Mouse (Mus musculus): ENCODE measurements around the gene Hsd3b7.

The Hsd3b7 gene

DNA sequence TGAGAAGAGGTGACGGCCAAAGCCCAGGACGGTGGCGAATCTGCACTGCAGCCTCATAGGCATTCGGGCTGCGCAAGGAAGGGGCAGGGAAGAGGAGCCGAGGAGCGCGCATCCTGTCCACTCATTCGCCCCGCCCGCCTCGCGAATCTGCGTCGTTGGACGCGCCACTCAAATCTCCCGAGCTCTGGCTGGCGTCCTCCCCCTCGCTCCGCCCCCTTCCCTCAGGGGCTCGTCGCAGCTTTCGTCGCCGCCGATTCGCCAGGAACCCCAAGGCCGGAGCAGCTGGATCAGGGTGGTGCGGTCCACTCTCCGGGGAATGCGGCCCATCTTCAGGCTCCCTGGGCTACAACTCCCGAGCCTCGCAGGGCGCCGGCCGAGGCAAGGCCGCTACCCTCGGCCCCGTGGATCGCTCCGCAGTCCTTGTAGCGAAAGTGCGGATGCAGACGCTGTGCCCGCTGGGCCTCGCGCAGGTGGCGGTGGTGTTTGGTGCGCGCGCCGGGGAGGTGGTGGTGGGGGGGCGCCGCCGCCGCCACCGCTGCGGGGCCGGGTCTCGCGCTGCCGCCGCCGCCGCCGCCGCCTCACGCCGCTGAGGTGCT lies 23.4 kb upstream of the Hsd3b7 start:
- DNase-seq = peak; percentile 98

- peak; percentile 71 for DNase-seq
Measured at GRCm38 (mm10) chr7:127777474-127778266, 22.7 kb upstream of the Hsd3b7 start.

DNA sequence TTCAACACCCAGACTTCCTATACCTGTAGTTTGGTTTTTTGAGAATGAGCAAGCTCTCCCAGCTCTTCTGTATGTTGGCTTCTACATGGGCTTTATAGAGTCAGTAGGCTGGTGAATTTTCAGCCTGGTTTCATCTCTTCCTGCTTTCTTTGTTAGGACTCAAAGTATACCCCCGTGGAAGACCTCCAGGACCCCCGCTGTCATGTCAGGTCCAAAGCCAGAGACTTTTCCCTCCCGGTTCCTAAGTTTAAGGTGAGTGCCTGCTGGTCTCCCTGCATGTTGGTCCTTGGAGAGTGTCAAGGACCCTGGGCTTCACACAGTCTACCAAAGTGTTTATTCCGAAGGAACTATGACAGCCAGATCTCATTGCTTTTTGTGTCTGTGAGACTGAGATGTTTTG lies 22.1 kb upstream of the Hsd3b7 start:
- DNase-seq = no peak

- no peak for DNase-seq
Measured at GRCm38 (mm10) chr7:127785308-127785707, 15.1 kb upstream of the Hsd3b7 start, which contains the start of gene Gm49388. Gm49388 (plus strand) TSS chr7:127785608.

DNA sequence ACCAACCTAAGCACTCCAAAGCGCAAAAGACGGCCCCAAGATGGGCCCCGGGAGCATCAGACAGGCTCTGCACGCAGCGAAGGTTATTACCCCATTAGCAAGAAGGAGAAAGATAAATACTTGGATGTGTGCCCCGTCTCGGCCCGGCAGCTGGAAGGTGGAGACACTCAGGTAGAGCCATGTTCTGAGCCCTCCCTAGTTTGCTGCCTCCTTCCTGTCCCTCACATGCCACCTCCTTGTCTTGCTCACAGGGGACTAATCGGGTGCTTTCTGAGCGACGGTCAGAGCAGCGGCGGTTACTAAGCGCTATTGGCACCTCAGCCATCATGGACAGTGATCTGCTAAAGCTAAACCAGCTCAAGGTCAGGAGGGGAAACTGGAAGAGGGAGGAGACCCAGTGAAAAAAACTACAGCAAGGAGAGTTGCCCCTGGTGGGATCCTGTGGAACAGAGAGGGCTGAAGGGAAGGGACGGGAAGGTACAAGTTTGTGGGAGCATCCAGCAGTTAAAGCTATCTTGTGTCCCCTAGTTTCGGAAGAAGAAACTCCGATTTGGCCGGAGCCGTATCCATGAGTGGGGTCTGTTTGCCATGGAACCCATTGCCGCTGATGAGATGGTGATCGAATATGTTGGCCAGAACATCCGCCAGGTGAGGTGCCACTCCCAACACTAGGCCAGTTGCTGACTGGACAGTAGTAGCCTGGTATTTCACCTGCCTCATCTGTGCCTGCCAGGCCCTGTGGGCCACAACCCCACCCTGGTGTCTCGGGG lies 3.1 kb upstream of the Hsd3b7 start:
- no peak for DNase-seq

DNA sequence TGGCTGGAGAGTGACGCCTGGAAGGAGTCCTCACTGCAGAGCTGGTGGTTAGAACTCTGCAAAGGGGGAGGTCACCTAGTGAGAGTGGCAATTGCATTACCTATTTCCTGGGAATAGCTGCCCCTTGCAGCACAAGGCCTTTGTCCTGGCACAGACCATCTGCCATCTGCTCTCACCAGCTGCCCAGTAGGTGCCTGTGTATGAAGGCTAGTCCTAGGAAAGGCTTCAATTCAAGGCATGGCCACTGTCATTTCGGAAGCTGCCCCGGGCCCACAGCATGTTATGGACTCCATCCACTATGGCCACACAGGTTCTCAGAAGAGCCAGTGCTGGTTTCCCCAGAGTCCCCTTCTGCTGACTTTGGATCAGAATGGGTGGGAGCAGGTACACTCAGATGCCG lies 1.8 kb upstream of the Hsd3b7 start:
- no peak for DNase-seq

DNA sequence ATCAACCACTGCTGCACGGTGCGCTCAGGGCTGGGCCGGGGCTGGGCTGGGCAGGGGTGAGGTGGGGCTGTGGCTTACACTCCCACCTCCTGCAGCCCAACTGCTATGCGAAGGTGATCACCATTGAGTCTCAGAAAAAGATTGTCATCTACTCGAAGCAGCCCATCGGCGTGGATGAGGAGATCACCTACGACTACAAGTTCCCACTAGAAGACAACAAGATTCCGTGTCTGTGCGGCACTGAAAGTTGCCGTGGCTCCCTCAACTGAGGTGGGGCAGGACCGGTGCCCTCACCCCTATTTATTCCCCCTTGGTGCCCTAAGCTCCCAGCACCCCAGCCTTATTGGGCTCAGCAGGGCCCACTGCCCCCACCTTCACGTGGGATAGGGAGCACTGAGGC lies 1.2 kb upstream of the Hsd3b7 start:
- DNase-seq = no peak

DNA sequence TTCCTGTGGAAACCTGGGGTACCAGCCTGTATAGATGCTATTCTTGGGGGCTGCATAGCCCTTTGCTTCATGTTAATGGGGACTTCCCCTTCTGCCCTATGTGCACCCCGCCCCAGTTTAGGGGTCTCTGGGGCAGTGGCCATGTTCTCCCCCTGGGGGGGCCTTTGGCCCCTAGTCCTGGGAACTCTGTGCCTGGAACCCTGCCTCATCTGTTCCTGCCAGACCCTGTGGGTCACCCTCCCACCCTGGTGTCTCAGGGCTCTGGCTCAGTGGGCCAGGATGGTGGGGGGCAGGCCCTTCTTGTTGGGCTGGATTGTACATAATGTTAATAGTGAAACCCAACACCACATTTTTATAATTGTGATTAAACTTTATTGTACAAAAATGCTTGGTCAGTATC lies 666 bp upstream of the Hsd3b7 start:
- no peak for DNase-seq

DNA sequence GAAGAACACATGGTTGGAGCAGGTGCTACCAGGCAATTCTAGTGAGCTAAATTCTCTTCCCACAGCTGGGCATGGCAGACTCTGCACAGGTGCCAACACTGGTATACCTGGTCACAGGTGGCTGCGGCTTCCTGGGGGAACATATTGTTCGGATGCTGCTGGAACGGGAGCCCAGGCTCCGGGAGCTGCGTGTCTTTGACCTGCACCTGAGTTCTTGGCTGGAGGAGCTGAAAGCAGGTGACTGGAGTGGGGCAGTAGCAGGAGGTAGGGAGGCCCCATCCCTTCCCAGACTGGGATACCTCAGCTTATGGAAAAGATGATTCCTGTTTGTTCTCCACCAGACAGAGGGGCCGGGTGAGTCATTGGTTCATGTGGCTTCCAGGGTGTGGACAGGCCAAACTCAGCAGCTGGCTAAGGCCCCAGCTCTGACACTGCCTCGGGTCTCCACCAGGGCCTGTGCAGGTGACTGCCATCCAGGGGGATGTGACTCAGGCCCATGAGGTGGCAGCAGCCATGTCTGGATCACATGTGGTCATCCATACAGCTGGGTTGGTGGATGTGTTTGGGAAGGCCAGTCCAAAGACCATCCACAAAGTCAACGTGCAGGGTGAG lies 712 bp downstream of the Hsd3b7 start:
- peak; percentile 16 for DNase-seq

- no peak for DNase-seq
Measured at GRCm38 (mm10) chr7:127802313-127802712, 1.9 kb downstream of the Hsd3b7 start.

DNA sequence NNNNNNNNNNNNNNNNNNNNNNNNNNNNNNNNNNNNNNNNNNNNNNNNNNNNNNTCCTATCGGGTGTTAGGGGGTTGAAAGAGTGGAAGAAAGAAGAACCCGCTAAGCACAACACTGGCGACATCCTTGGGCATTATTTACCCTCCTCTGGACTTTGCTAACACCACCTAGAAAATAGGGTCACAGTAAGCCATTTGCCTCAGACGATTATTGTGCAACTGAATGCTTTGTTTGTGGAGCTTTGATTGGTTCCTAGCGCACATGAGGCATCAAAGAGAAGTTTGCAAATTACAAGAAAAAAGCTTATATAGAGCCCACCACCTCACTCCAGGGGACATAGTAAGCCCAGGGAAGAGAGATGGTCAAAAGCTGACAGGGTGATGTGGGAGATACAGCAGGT lies 8.4 kb downstream of the Hsd3b7 start:
- no peak for DNase-seq

DNA sequence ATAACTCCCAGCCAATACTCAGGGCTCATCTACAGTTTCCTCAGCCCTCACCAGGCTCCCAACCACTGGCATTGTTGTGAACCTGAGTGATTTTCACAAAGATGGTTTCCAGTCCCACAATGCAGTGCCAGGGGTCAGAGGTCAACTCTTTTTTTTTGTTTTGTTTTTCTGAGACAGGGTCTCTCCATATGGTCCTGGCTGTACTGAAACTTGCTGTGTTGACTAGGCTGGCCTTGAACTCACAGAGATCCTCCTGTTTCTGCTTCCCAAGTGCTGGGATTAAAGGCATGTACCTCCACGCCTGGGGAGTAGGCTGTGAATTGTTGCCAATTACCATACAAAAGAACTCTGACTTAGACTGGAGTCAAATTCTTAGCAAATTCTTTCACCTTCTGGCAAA lies 9.4 kb downstream of the Hsd3b7 start:
- DNase-seq = no peak

GRCm38 (mm10) chr7:127810650-127811049 lies 10.2 kb downstream of the Hsd3b7 start:
- DNase-seq = no peak

DNA sequence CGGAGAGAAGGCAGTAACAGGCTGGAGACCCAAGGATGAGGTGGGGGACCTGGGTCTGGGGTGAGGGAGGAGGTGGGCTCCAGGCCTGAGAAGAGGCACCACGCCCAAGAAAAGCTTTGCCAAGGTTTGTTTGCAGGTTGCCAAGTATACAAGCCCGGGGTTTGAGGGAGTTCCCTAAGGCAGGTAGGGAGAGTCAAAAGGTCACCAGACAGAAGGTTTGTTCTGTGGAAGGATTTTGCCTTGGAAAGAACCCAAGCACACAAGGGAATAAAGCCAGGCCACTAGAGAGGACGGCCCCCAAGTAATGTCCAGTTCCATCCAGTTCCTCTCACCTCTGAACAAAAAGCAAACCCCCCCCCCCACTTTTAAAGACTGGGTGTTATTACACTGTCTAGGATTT lies 10.8 kb downstream of the Hsd3b7 start:
- DNase-seq = no peak

DNA sequence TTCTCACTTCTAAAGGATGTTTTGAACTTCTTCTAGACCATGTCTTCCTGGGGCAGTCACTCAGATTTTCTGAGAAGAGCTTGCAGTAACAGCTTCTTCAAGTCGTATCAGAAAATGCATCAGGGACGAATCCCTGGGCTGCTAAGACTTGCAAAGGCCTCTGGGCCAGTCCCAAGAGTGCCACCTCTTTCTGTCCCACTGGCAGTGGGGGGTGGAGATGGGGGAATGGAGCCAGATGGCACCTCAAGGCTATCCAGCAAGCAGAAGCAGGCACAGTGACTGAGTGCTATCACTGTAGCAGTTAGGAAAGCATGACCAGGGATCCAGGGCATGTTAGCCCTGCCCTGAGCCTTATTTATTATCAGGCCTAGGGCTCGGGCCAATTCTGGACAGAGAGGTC lies 11.9 kb downstream of the Hsd3b7 start:
- no peak for DNase-seq

DNA sequence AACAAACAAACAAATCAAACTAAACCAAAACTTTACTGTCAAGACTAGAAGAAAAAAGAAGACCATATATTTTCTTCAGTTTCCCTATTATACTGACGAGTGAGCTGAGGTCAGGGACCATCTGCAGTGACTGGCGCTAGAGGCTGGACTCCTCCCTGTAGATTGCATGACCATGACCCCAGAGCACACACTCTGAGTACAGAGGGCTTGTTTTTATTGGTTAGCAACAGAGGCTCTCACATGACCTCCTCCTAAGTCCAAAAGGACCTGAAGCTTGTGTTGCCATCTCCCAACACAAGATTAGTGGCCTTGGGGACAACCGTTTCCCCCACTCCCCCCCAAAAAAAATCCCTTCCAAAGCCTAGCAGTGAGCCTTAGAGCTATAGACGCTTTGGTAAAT lies 13.4 kb downstream of the Hsd3b7 start:
- no peak for DNase-seq

- peak; percentile 41 for DNase-seq
Measured at GRCm38 (mm10) chr7:127814241-127814921, 14.0 kb downstream of the Hsd3b7 start.

DNA sequence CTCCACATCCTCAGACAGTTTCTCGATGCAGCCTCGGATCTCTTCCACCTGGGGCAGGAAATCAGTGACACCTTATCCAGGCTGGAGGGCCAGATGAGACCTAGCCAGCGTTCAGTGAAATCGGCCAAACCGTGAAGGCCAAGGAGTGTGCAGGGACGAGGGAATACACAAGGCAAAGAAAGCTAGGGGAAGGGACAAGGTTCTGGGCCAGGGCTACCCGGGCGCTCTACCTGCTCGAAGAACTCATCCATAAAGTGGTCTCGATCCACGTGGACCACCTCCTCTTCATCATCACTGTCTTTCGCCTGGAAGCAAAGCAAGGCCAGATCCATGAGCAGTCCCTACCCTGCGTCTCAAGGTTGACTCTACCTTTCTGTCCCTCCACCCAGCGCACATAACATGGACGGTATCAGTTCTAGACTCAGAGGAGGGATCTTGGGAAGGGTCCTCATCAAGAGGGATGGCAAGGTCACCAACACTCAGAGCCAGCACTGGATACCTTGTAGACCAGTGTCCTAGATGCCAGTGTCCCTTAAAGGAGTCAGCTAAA lies 14.8 kb downstream of the Hsd3b7 start:
- DNase-seq = no peak

DNA sequence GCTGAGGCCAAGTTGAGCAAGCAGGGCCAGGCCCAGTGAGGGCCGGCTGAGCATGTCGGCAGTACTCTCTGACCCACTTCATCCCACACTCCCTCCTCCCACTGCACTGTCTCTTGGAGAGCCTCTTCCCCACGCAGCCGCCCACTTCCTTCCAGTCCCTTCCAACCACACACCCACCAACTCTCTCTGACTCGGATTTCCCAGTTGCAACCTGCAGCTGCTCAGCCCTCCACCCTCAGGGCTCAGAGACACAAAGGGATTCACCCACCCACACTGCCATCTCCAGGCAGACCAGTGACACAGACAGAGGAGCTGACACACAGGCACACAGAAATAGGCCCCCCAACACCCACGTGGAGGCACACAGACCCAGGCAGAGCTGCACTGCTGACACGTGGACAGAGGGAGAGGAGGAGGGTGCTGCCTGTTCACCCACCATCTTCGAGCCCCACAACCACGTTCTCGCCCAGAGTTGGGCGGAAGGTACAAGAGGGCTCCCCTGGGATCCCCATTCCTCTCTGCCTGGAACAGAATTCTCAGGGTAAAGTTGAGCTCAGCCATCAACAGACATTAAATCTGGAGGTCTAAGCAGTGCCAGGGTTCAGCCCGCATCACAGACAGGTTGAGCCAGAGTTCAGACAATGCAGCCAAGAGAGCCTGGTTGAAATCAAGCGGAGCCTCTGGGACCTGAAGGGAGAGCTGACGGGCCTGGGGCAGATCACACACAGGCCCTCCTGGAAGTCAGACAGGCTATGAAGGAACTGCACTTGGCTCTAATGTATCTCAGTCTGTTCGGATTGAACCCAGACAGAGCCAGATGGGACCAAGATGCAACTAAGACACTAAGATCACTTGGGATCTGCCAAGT lies 15.8 kb downstream of the Hsd3b7 start:
- peak; percentile 18 for DNase-seq

GRCm38 (mm10) chr7:127817053-127817452 lies 16.6 kb downstream of the Hsd3b7 start:
- no peak for DNase-seq

GRCm38 (mm10) chr7:127817776-127818175 lies 17.4 kb downstream of the Hsd3b7 start:
- DNase-seq = no peak

All from kidney, adult 18-20 months (tissue).